20 mouse cellular contexts compared by ENCODE assay signal in the genomic region with DNA sequence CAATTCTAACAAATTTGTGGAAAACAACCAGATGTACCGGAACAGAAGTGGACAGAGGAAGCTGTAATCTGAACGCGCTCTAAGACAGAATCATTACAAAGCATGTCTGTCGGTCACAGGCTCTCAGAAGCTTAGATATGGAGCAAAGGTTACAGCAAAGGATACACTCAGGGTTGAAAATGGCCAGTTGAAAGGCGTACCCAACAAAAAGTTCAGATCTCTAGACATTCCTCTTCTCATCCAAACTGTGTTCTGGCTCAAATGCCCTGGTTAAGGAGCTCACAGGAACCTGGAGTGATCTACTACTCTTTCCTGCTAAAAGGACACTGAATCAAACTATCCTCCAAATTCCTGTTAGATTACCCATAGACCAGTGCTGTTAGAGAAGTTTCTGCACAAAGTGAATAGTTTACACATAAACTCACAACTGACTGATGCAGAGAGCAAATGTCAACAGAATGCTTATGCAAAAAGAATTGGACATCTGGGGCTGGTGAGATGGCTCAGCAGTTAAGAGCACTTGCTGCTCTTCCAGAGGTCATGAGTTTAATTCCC. TPM values are rescaled to one million over a fixed set of nuclear protein-coding genes. Genes with fewer than 3 reads are reported as not detected.
A peak's percentile ranks its signal among the peaks of the same experiment; 100 is the strongest.
DNase-seq lines count a peak whose midpoint lies in the region; ATAC-seq and TF ChIP-seq lines count a peak whose summit lies in the region.
"Had no signal": no experiment of that assay in that cellular context is flagged by ENCODE, and none has a peak within 500 bp of the region (broad histone marks: within the 10 kb centered on the region; RNA-seq: fewer than 3 reads in every experiment).

No protein-coding gene starts in this region.

- H3K36me3 ChIP-seq in kidney, embryonic 14.5 days (ENCODE audit: control insufficient read depth, insufficient read depth, low read length) = peaks cover 6% of the 10 kb centered on the region; the same call in 1 of the 2 replicates
- peaks cover 9% of the 10 kb centered on the region; the same call in 1 of the 2 replicates for H3K36me3 ChIP-seq in liver, postnatal 0 days (replicated peaks; ENCODE audit: insufficient read depth, low read length)
- H3K36me3 ChIP-seq: heart, embryonic 12.5 days had no signal

- peak; percentile 29 for DNase-seq in kidney, adult 11 months
- no peak for DNase-seq in liver, postnatal 0 days
- no peak for DNase-seq in liver
- DNase-seq in kidney, postnatal 14 days = peak; percentile 25
- no peak for DNase-seq in T-cell, adult 2 months (ENCODE audit: low spot score)
- no peak for DNase-seq in cerebellum, adult 9-11 months
- no peak for DNase-seq in layer of hippocampus, adult 8-10 months (ENCODE audit: low spot score in 2 of 2)
- DNase-seq: adrenal gland, adult 8-10 months; adrenal gland, postnatal 36 days; cerebellum, adult 2 months; cerebellum, postnatal 14 days; heart, adult 2 months had no signal

- no peak for ATAC-seq in kidney, embryonic 14.5 days (ENCODE audit: low FRiP score, low TSS enrichment)
- ATAC-seq in liver, postnatal 0 days = peak; percentile 27; the same call in 1 of the 2 replicates
- ATAC-seq: forebrain, embryonic 15.5 days had no signal

- H3K27me3 ChIP-seq in kidney, embryonic 14.5 days (ENCODE audit: control insufficient read depth, insufficient read depth, low read length) = no peaks in the 10 kb centered on the region
- H3K27me3 ChIP-seq in liver, postnatal 0 days (ENCODE audit: insufficient read depth, low read length) = no peaks in the 10 kb centered on the region
- H3K27me3 ChIP-seq: CH12.LX; embryonic facial prominence, embryonic 12.5 days; forebrain, embryonic 15.5 days; heart, embryonic 12.5 days had no signal

- no peaks in the 10 kb centered on the region for H3K4me1 ChIP-seq in kidney, embryonic 14.5 days (ENCODE audit: control insufficient read depth, insufficient read depth, low read length)
- peaks cover 9% of the 10 kb centered on the region; the same call in 1 of the 2 replicates for H3K4me1 ChIP-seq in liver, postnatal 0 days (ENCODE audit: insufficient read depth)
- H3K4me1 ChIP-seq: embryonic facial prominence, embryonic 12.5 days; forebrain, embryonic 15.5 days; heart, embryonic 12.5 days; hindbrain, embryonic 10.5 days had no signal

- H3K9ac ChIP-seq in kidney, embryonic 14.5 days (ENCODE audit: low read depth, low read length) = no peak overlapping the region
- no peak overlapping the region for H3K9ac ChIP-seq in liver, postnatal 0 days (replicated peaks)
- H3K9ac ChIP-seq: embryonic facial prominence, embryonic 12.5 days; forebrain, embryonic 15.5 days; heart, embryonic 12.5 days; hindbrain, embryonic 14.5 days had no signal

- H3K27ac ChIP-seq in kidney, embryonic 14.5 days (ENCODE audit: low read depth, low read length) = no peak overlapping the region
- H3K27ac ChIP-seq in liver, postnatal 0 days (ENCODE audit: low read depth) = no peak overlapping the region; the same call in 1 of the 2 replicates
- H3K27ac ChIP-seq: embryonic facial prominence, embryonic 12.5 days; forebrain, embryonic 15.5 days; heart, adult 2 months; hindbrain, embryonic 10.5 days; hindbrain, embryonic 14.5 days had no signal

- H3K9me3 ChIP-seq in kidney, embryonic 14.5 days (ENCODE audit: control insufficient read depth, low read length) = no peaks in the 10 kb centered on the region
- H3K9me3 ChIP-seq in liver, postnatal 0 days (ENCODE audit: low read length) = no peaks in the 10 kb centered on the region
- H3K9me3 ChIP-seq: embryonic facial prominence, embryonic 12.5 days; forebrain, embryonic 15.5 days; heart, embryonic 12.5 days; hindbrain, embryonic 10.5 days had no signal

- TF ChIP-seq EP300 in liver, postnatal 0 days (IDR thresholded peaks at IDR 0.05; ENCODE audit: low read depth) = no peak

- 90% methylated on average over 5 of the region's 5 CpGs for WGBS in kidney, embryonic 14.5 days
- WGBS in liver, postnatal 0 days (ENCODE audit: insufficient replicate concordance) = 84% methylated on average over 5 of the region's 5 CpGs

- TF ChIP-seq CTCF in liver, postnatal 0 days (IDR thresholded peaks at IDR 0.05; ENCODE audit: low read depth) = no peak

- H3K4me3 ChIP-seq in kidney, embryonic 14.5 days (ENCODE audit: low read length) = no peak overlapping the region
- H3K4me3 ChIP-seq in liver, postnatal 0 days (ENCODE audit: low read depth, low read length) = no peak overlapping the region
- H3K4me3 ChIP-seq: embryonic facial prominence, embryonic 12.5 days; forebrain, embryonic 15.5 days; heart, adult 2 months; heart, embryonic 12.5 days; hindbrain, embryonic 10.5 days had no signal

- H3K4me2 ChIP-seq in kidney, embryonic 14.5 days (replicated peaks; ENCODE audit: low read depth, low read length) = no peak overlapping the region
- H3K4me2 ChIP-seq in liver, postnatal 0 days (ENCODE audit: low read depth, low read length) = no peak overlapping the region
- H3K4me2 ChIP-seq: embryonic facial prominence, embryonic 12.5 days; forebrain, embryonic 15.5 days; heart, embryonic 12.5 days; hindbrain, embryonic 14.5 days had no signal

RNA-seq across cellular contexts. Expression of gene Cox7a2, which starts 7.4 kb away (rescaled TPM):
- polyA plus RNA-seq in kidney, embryonic 14.5 days (2014; fragmentation: Nextera tagmentation; extraction: Ambion mirVana) = 669 and 936 TPM in 2 replicates
- polyA plus RNA-seq in liver, postnatal 0 days (2015; fragmentation: Nextera tagmentation; extraction: Ambion mirVana) = 756 and 780 TPM in 2 replicates
- total RNA-seq in layer of hippocampus, adult 8-10 months (2022) = 100 to 1,000 TPM; 317 to 352 (median 338) TPM

RNA-seq across cellular contexts. Expression of gene Tmem30a, which starts 26.2 kb away (rescaled TPM):
- 48.4 and 79.7 TPM in 2 replicates for polyA plus RNA-seq in kidney, embryonic 14.5 days (2014; fragmentation: Nextera tagmentation; extraction: Ambion mirVana)
- 59.7 and 67.5 TPM in 2 replicates for polyA plus RNA-seq in liver, postnatal 0 days (2015; fragmentation: Nextera tagmentation; extraction: Ambion mirVana)
- total RNA-seq in layer of hippocampus, adult 8-10 months (2022) = 100 to 1,000 TPM; 230 to 260 (median 239) TPM

RNA-seq across cellular contexts. Expression of gene Col12a1, which starts 48.4 kb away (rescaled TPM):
- polyA plus RNA-seq in kidney, embryonic 14.5 days (2014; fragmentation: Nextera tagmentation; extraction: Ambion mirVana) = 25.9 and 38.6 TPM in 2 replicates
- 2.2 and 2.3 TPM in 2 replicates for polyA plus RNA-seq in liver, postnatal 0 days (2015; fragmentation: Nextera tagmentation; extraction: Ambion mirVana)
- 1 to 10 TPM; 4.8 to 8.2 (median 6.1) TPM for total RNA-seq in layer of hippocampus, adult 8-10 months (2022)
- total RNA-seq: common myeloid progenitor, adult 5-6 weeks had no signal

Comparison
In these comparisons a context has a peak if more than half of its experiments do, and no peak if none do; other contexts are left out.
1. DNase-seq: peak in kidney, adult 11 months (single experiment) and kidney, postnatal 14 days (single experiment); none in liver, postnatal 0 days (single experiment), liver (single experiment), T-cell, adult 2 months (single experiment), cerebellum, adult 9-11 months (single experiment) and layer of hippocampus, adult 8-10 months (0 of 2).